Mouse (Mus musculus) hematopoietic stem cell, adult 5-6 weeks (primary cell): ENCODE data around the gene Rab11fip3. TPM values are rescaled to one million over a fixed set of nuclear protein-coding genes. Genes with fewer than 3 reads are reported as not detected.
A peak's percentile ranks its signal among the peaks of the same experiment; 100 is the strongest.

ENCODE experiments used
- ATAC-seq, 2 experiments: fragments of 125-278 bp in 1 of 2; replicated peaks in 1 of 2; 2 replicates each; pipeline ENCODE4 v1.8.0; 2016 to 2017; ENCODE audit warnings: inconsistent platforms in 2 of 2, mild to moderate bottlenecking in 2 of 2, moderate number of reproducible peaks in 2 of 2, low read depth in 1 of 2, moderate TSS enrichment in 1 of 2; ENCODE audit not compliant: low FRiP score in 2 of 2, poor library complexity in 2 of 2, severe bottlenecking in 2 of 2, insufficient read depth in 1 of 2, low TSS enrichment in 1 of 2
- total RNA-seq: library from RNA; stranded (forward); fragments of 172-1452, 232-1000 nt; gene quantifications from 2 replicates; pipeline ENCODE4 v1.2.3, GENCODE M21; 2017

The Rab11fip3 gene
- total RNA-seq, 1 experiment from 2014 or later, result 4.7 TPM

GRCm38 (mm10) chr17:25954671-25955070, 114.7 kb downstream of the Rab11fip3 start:
- no peak for ATAC-seq

GRCm38 (mm10) chr17:25953161-25953560, 116.2 kb downstream of the Rab11fip3 start:
- ATAC-seq, result no peak

GRCm38 (mm10) chr17:25951803-25952623, 117.3 kb downstream of the Rab11fip3 start, which contains the start of gene A930017K11Rik:
Gene A930017K11Rik (minus strand): TSS chr17:25952565.
- ATAC-seq, result 0 out of 4 replicates have a peak, but pooled peaks have one; percentile 3 to 27

DNA sequence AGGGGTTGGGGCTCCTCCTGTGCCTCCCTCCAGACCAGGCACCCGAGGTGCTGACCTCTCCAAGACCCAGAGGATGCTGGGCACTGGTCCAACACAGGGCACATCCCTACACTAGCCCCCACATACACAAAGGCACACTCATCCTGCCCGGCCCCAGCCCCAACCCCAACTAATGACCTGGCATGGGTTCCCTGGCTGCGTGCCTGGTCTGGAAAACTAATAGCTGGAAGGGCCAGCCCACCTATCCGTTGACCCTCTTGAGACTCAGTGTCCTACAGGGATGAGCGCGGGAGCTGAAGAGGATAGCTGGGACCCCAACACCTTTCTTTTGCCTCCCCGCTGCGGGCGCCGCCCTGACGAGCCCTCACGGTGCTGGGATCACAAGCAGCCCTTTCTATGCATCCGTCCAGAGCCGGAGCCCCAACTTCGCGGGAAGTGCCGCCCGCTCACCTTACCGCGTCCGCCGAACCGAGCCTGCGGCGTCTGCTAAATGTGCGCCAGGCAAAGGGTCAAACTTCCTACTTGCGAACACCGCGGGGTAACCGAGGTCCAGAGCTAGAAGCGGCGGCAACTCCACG, 118.0 kb downstream of the Rab11fip3 start:
- ATAC-seq, result no peak

DNA sequence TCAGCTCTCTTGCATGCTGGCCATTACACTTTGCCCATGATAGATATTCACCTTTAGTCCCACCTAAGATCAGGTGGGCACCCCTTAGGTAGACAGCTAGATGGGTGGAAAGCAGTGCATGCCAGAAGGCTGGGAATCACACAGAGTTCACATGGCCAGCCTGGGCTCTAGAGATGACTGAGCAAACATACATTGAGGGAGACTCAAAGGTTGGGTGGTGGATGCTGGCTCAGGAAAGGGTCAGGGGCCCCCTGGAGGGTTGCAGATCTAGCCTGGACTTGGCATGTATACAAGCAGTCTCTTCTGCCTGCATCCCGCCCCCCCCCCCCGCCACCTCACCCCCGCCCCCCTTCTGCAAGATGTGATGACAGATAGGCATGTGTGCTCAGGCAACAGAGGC, 118.6 kb downstream of the Rab11fip3 start:
- no peak for ATAC-seq

DNA sequence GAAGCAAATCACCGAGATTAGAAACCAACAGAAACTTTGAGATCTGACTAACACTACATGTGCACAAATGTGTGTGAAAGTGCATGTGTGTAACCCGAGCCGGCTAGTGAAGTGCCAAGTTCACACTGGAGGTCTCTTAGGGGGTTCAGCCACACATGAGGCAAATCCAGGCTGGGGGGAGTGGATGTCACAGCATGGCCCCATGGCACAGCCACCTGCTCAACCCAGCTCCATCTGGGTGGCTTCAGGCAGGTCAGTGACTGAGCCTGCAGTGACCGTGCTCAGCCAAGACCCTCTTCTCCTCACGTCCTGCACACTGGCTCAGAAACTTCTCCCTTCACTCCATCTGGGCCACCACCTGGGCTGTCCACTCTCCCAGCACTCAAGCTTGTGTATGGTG, 119.4 kb downstream of the Rab11fip3 start:
- ATAC-seq, result no peak

DNA sequence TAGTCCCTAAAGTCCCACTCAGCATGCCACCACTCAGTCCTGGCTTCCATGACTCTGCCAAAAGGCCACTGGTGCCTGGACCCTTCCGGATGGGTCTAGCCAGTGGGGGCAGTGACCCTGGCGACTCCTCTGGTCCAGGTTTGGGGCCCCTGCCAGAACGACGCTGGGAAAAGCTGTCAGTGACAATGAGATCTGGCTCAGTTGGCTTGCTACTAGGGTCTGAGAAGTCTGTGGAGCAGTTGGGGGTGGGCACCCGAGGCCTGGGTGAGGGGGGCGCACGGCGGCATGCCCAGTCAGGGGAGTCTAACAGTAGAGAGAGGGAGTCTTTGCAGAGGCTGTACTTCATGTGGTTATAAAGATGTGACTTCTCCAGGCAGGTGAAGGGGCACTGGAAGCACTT, 121.3 kb downstream of the Rab11fip3 start:
- no peak for ATAC-seq

DNA sequence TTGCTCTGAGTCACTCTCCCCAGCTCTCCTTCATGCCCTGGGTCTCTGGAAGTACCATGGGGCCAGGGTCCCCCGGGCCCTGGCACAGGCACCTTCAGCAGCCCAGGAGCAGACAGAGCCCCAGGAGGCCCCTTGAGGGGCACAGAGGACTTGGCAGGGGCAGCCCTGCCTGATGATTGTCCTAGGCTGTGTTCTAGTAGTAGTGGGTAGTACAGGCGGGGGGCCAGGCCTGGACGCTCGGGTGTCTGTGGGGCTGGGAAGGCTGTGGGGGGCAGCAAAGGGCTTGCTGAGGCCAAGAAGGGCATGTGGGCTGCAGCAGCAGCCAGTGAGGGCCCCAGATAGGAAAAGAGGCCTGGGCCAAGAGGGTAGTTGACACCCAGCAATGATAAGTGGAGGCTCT, 121.8 kb downstream of the Rab11fip3 start:
- no peak for ATAC-seq

GRCm38 (mm10) chr17:25946891-25947290, 122.5 kb downstream of the Rab11fip3 start:
- ATAC-seq, result no peak

DNA sequence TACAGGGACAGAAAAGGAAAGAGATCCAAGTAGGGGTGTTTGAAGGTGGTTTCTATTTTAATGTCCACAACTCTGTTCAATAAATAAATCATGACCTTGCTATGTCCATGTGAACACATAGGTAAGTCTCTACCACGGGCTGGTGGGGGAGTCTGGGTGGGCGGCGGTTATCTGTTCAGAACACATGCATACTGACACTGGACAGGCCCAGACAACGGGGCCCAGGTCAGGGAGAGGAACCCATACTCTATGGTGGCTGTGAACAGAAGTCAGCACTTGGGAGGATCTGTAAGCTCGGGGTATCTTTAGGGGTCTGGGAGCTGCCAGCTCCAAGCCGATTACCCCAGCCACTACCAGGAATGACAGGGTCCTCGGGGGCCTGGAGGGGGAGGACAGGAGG, 123.0 kb downstream of the Rab11fip3 start:
- ATAC-seq, result no peak

GRCm38 (mm10) chr17:25945517-25946155, 123.7 kb downstream of the Rab11fip3 start:
- ATAC-seq, result no peak

GRCm38 (mm10) chr17:25944366-25945163, 124.8 kb downstream of the Rab11fip3 start, which contains the start of the genes Pigq and Nhlrc4:
Gene Pigq (minus strand): TSS chr17:25944936.
Gene Nhlrc4 (minus strand): TSS chr17:25944961.
- ATAC-seq, result no peak

DNA sequence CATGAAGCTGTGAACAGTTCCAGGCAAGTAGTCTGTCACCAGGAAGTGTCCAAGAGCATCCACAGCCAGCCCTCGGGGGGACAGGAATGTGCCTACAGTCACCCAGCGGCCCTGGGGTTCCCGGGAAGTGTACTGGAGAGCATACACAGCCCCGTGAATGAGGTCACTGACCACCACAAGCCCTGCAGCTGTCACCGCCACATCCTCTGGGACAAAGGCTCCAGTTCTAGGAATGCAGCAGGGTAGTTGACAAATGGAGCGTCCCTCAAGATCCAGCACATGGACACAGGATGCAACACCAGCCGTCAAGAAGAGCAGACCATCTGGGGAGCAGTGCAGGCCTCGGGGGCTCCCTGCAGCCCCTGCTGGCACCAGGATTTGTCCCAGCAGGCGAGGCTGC, 125.6 kb downstream of the Rab11fip3 start:
- ATAC-seq, result no peak

DNA sequence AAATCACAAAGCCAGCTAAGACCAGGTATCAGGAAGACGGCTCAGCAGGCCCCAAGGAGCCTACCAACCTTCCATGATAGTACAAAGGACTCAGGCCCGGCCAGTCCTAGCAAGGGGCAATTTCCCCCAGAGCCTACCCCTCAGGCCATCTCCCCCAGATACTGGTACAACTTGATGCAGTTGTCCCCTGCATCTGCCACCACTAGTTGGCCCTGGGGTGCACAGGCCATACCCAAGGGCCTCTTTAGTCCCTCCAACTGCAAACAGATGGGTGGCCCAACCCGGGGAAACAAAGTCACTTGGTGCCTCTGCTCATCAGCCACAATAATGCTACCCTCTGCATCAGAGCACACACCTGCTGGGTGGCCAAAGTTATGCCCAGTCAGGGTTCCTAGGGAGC, 126.1 kb downstream of the Rab11fip3 start:
- no peak for ATAC-seq

DNA sequence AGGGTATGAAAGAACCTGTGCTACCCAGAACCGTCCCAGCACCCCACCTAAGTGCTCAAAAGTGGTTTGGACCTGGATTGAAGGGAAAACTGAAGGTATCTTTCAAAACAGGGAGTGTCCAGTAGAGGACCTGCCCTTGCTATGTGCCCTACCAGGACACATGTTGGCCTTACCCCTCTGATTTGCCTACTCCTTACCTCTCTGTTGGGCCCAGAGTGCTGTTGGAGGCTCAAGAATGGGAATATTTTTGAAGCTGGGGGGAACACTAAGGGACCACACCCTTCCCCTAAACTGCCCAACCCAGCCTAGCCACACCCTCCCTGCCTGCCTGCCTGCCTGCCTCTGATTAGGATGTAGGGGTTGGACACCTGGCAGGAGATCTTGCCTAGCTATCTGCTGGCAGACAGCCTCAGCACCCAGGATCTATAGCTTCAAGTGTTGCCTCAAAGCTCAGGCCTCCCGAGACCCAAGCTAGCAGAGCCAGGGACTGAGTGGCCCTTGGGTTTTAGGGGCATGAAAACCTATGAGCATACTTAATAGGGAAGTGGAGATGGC, 126.7 kb downstream of the Rab11fip3 start:
- ATAC-seq, result no peak; a peak in 1 of 4 replicates

DNA sequence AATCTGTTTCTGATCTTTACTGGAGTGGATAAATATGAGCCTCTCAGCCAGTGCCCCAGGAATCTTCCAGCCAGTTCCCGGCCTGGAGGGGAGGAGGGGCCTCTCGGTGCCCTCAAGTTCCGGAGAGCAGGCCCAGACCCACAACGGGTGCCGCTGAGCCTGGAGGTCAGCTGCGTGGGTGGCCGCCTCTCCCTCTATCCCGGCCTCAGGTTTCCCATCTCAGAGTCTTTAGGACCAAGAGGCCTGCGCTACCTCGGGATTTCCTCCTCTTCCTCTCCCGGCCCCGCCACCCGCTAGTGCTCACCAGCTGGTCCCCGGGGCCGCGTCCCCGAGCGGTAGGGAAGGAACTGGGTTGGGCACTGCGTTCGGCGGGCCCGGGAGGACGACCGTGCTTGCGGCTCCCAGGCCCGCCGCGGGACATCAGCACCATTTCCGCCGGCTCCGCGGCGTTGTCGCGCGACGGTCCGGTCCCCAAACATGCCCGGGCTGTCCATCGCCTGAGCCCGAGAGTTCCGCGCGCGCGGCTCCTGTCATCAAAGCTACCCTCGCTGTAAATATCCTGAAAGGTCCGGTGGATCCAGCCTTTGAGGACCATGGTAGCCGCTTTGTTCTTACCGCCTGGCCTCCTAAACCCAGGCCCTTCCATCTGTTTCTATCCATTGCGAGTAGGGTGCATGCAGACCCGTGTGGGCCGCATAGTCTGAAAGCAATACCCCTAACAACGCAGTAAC, 127.7 kb downstream of the Rab11fip3 start:
- peak; percentile 61 to 74 for ATAC-seq
